Mouse (Mus musculus) lung, postnatal 0 days (tissue): Measurements from ENCODE around the gene Gcc2.
"Not testable (repeated sequence)": the region's sequence is repeated elsewhere in the genome, so short reads cannot be mapped to it uniquely, and the experiment has no call there.

Experiments used
- CTCF ChIP-seq: IDR thresholded peaks from 2 replicates; pipeline ENCODE4 v1.5.1; 2016; ENCODE audit warnings: antibody characterized with exemption, mild to moderate bottlenecking
- EP300 ChIP-seq: IDR thresholded peaks from 2 replicates; pipeline ENCODE4 v1.6.1; 2016; ENCODE audit warnings: antibody characterized with exemption, mild to moderate bottlenecking, control low read depth

DNA sequence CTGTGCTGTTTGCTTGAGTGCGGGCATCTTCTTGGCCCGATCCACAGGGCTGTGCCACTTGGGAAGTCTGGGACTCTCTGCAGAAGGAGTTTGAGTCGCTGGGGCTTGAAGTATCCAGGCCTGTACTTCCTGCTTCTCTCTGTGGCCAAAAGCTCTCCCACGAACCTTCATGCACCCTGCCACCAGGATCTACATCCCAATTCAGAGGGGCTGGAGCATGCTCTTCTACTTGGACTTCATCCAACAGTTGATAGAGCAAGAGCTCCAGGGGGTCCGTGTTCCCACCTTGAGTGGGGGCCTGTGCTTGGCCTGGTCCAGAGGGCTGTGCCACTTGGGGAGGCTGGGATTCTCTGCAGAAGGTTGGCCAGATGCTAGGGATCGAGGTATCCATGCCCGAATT, 24.2 kb upstream of the Gcc2 start:
- TF ChIP-seq CTCF, EP300: not testable (repeated sequence)
